Mouse (Mus musculus): ENCODE data around the gene Grpr. TPM values are rescaled to one million over a fixed set of nuclear protein-coding genes. Genes with fewer than 3 reads are reported as not detected.

Gene Grpr
- polyA plus RNA-seq (2012; rRNA removed): not detected in 2 replicates

GRCm38 (mm10) chrX:163549666-163550065 lies at the start of gene Grpr:
TSS of gene Grpr (minus strand) at chrX:163549677.

Other genes with a start within 250 kb of the Grpr start
- gene Rnf138rt1, start 211.7 kb upstream of the Grpr start, polyA plus RNA-seq (2012; rRNA removed): 0.03 TPM in 1 of 2 replicates, not detected in the other